Mouse (Mus musculus): Measurements from ENCODE around the gene 4933407L21Rik.
"Not testable (repeated sequence)": the region's sequence is repeated elsewhere in the genome, so short reads cannot be mapped to it uniquely, and the experiment has no call there.

The 4933407L21Rik gene

DNA sequence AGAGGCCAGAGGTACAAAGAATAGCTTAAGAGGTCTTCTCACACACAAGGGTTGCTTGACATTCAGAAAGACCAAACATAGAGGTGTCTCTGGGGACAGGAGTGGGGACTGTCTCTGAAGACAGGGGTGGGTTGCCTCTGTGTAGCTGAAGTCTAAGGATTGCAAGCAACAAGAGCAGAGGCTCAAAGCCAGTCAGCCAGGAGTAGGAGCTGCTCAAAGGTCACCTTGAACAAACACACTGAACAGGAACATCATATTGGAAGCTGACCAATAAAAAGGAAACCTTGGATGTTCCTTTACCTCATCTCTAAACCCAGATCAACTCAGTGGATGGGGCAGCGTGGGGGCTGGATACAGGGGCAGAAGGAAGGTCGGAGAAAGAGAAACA is 31.6 kb downstream of the 4933407L21Rik start:
- no peak for DNase-seq

DNA sequence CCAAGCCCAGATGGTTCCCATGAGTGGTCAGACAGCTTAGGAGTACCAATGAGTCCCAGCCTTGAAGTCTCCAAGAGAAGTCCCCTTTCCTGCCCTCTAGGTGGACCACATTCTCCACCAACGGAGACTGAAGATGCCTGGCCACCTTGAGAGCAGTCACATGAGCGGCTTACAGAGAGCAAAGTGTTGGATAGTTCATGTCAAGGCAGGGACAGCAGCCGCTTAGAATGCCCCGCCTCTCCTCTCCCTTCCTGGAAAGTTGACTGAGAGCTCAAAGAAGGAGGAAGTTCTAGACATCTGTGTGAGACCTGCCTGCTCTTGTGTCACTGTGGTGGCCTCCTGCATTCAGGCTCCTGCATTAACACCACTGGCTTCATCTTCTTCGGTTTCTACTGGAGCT is 32.6 kb downstream of the 4933407L21Rik start, which contains the start of gene Gpr55:
TSS of gene Gpr55 (minus strand) at position 135 of the 400 bp plus-strand sequence.
- DNase-seq: no peak

DNA sequence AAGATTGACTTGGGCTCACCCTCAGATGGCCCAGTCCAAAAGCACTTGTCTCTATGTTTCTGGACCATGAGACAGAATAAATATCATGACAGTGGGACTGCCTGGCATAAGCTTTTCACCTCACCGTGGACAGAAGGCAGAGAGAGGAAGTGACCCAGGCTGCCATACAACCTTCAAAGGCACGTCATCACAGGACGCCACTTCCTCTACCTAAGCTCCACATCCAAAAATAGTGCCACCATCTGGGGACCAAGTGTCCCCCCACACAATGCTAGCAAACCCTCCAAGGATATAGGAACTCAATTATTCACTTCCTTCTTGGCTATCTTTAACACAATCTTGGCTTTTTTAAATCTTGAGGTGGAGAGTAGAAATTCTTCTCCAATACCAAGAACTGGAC is 33.8 kb downstream of the 4933407L21Rik start:
- no peak for DNase-seq

DNA sequence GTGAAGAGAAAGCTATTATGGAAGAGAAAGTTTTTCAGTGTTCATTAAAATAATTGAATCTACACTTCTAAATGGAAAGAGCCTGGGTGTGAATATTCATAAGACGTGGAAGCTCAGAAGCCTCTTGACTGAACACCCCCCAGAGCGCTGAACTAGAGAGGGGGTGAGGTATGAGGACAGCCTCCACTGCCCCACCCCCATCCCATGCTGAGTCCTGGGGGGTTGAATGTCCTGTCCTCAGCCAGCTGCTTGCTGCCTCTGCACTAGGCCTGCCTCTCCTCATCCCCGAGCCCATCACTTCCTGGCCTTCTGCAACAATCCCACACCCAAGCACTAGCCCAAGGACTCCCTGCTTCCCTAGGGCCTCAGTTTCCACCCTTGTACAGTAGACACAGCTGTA is 37.6 kb downstream of the 4933407L21Rik start:
- no peak for DNase-seq

DNA sequence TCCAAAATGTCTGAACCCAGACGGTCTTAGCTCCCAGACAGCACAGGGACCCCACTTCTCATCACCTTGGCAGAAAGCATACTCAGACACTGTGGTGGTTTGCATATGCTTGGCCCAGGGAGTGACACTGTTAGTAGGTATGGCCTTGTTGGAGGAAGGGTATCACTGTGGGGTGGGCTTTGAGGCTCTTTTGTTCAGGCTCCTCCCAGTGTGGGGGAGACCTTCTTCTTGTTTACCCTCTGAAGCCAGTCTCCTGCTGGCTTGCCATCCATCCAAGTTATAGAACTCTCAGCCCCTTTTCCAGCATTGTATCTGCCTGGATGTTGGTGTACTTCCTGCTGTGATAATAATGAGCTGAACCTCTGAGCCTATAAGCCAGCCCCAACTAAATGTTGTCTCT is 40.8 kb downstream of the 4933407L21Rik start:
- DNase-seq: no peak

DNA sequence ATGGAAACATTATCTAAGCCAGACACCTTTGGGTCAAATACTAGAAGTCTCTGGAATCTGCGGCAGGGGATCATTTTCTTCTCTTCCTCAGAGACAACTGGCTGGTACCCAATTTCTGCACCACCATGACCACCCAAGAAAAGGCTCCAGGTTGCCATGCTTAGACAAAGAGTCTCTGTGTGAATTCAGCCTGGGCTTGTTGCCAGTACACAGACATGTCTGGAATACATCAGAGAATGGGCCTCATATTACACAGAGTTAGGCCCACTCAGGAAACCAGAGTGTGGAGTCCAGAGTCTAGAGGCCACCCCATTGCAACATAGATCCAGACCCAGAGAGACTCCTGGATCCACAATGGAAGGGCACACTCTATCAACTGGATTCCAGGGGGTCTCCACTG is 41.2 kb downstream of the 4933407L21Rik start:
- DNase-seq: no peak

DNA sequence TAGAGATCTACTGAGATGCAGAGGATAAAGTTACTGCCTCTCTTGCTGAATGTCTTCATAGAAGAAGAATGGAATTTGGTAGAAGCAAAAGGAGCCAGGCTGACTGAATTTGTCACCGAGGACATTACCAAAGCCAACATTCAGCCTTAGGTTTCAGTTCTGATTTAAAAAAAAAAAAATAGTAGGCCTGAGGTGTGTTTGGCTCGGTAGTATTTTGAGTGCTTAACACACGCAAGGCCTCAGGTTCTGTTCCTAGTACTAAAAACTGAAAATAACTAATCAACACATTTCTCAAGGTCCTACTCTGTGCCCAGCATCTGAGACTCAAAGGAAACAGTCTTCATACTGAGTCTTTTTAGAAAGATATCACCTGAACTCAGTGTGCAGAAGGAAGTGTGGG is 42.8 kb downstream of the 4933407L21Rik start:
- DNase-seq: no peak

DNA sequence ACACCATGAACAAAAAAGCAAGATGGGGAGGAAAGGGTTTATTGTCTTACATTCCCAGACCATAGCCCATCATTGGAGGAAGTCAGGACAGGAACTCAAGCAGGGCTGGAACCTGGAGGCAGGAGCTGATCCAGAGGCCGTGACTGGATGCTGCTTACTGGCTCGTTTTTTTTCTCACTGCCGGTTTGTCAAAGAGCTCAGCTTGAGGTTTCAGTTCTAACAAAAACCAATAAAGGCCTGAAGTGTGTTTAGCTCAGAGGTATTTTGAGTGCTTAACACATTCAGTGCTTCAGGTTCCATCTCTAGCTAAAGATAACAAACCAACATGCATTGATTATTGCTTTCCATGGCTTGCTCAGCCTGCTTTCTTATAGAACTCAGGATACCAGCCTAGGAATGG is 44.1 kb downstream of the 4933407L21Rik start:
- no peak for DNase-seq

DNA sequence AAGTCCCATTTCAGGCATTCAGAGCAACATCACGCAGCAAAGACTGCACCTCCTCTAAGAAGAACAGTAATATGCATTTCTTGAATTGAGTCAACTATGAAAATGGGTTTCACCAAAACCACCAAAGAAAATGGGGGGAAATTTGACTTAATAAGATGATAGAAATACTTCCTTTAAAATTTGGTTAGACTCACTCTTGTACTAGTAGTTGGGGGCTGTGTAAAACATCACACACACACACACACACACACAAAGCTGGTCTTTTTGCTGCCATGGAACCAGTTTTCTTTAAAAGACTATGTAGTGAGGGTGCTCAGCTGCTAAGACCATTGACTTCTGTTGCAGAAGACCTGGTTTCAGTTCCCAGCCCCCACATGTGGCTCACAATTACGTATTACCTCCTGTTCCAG is 45.2 kb downstream of the 4933407L21Rik start:
- no peak for DNase-seq

DNA sequence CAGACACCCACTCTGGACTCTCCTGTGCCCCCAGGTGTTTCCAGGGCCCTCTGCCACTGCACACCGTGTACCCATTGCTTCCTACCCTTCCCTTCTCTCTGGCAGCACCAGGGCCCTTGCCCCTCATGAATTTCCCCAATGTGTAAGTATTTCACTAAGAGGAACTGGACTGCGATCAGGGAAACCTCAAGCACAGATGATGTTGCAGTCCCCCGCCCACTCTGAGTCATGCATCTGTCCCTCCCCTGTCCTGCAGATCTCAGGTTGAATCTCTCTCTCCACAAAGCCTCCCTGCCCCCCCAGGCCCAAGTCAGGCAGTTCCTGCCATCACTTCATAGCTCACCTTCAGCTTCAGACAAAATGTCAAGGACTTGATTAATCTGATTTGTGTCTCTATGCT is 49.4 kb downstream of the 4933407L21Rik start:
- DNase-seq: no peak

DNA sequence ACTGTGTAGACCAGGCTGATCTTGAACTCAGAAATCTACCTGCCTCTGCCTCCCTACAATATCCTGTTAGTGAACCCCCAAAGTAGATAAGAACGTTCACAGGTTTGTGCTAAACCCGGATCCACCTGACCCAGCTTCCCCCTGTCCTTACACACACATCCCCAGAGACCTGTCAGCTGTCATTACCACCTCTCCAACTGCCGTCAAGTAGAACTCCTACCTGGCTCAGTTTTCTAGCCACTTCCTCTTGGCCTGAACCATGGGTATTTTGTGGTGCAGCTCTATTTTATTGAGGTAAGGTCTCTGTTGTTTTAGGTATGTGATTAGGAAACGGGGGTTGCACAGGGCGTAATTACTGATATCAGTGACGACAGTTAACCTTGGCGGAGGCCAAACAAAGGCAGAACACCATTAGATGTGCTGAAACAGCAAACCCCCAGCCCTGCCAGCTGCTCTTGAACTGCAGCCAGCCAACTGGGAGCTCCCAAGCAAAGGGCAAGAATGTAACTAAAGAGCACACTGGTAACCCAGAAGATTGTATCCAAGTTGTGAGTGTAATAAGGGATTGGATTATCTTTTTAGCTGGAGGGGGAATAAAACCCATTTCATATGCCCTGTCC is 53.6 kb downstream of the 4933407L21Rik start:
- no peak for DNase-seq

DNA sequence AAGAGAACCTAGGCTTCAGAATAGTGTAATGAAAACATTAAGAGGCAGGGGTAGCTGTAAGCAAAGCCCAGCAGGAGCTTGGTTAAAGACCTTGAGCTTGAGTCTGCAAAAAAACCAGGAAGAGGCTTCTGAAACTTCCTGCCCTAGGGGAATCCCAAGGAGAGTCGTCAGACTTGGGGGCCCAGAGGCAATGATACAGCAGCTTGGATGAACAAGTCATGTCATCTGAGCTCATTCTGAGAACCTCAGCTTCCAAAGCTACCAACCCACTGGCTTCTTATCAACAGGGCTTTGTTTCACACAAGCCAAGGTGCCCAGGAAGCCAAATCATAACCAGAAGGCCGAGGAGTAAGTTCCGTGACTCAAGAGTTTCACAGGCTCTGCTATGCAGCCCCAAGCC is 57.5 kb downstream of the 4933407L21Rik start:
- no peak for DNase-seq

DNA sequence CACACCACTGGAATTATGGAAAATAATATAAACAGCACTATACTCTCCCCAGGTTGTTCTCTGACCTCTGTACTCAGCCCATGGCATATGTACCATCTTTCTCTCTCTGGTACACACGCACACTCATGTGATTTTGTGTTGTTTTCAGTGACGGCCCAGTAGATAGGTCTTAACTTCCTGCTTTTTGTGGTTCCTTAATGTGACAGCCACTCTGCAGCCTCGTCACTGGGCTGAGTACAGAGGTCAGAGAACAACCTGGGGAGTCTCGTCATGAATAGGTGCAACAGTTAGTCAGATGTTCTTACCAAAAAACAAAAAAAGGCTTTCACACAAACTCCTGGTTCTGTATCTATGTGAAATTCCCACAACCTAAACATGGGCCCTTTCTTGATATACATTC is 60.1 kb downstream of the 4933407L21Rik start:
- no peak for DNase-seq

DNA sequence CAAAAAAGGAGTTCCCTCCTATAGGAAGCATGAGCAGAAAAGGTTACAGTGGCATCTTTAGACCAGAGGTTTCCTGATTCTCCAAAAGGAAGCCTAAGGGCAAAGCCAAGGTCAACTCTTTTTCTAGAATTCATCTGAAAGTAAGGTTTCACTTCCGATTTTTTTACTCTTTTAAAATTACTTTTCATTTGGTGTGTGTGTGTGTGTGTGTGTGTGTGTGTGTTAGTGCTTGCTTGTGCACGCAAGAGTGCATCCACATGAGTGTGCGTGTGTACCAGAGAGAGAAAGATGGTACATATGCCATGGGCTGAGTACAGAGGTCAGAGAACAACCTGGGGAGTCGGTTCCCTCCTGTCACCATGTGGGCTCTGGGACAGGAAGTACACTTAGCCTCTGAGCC is 60.6 kb downstream of the 4933407L21Rik start:
- DNase-seq: not testable (repeated sequence)
